Mouse (Mus musculus) C2C12 (cell line): ENCODE results near the gene Tbce. TPM values are rescaled to one million over a fixed set of nuclear protein-coding genes. Genes with fewer than 3 reads are reported as not detected.
"Not testable (repeated sequence)": the region's sequence is repeated elsewhere in the genome, so short reads cannot be mapped to it uniquely, and the experiment has no call there.

ENCODE experiments used
- H3K27me3 ChIP-seq: one replicate; pipeline ENCODE4 v1.6.1; 2011; ENCODE audit not compliant: control insufficient read depth, insufficient read depth, insufficient read length
- H3K36me3 ChIP-seq: one replicate; pipeline ENCODE4 v1.6.1; 2011; ENCODE audit not compliant: control insufficient read depth, insufficient read depth
- H3K4me3 ChIP-seq: one replicate; pipeline ENCODE4 v1.5.1; 2011; ENCODE audit warnings: mild to moderate bottlenecking, control low read depth; ENCODE audit not compliant: poor library complexity, insufficient read depth, severe bottlenecking
- H3K79me2 ChIP-seq: one replicate; pipeline ENCODE4 v1.6.1; 2011; ENCODE audit not compliant: control insufficient read depth, insufficient read depth
- H3K79me3 ChIP-seq: one replicate; pipeline ENCODE4 v1.6.1; 2011; ENCODE audit warnings: low read depth, control low read depth
- H3ac ChIP-seq: one replicate; pipeline ENCODE3; 2011; ENCODE audit warnings: low read depth; ENCODE audit not compliant: control insufficient read depth, insufficient read length
- CEBPB ChIP-seq: IDR thresholded peaks from one replicate; pipeline ENCODE4 v1.6.1; 2011; ENCODE audit warnings: low read depth, mild to moderate bottlenecking, control low read depth, moderate library complexity
- CTCF ChIP-seq: IDR thresholded peaks from one replicate; pipeline ENCODE4 v1.5.1; 2011; ENCODE audit not compliant: control insufficient read depth, insufficient read depth, insufficient read length
- FOSL1 ChIP-seq: IDR thresholded peaks from one replicate; pipeline ENCODE4 v1.8.0; 2011; ENCODE audit warnings: mild to moderate bottlenecking, low read length; ENCODE audit not compliant: poor library complexity, insufficient read depth, severe bottlenecking
- MAX ChIP-seq: IDR thresholded peaks from one replicate; pipeline ENCODE4 v1.6.1; 2011; ENCODE audit warnings: mild to moderate bottlenecking, control low read depth
- MYOD1 ChIP-seq: IDR thresholded peaks from one replicate; pipeline ENCODE4 v1.6.1; 2011; ENCODE audit warnings: low read depth; ENCODE audit not compliant: control insufficient read depth, insufficient read length
- MYOG ChIP-seq: IDR thresholded peaks from one replicate; pipeline ENCODE4 v1.6.1; 2011; ENCODE audit not compliant: control insufficient read depth, insufficient read length; ENCODE audit errors: extremely low read depth
- USF1 ChIP-seq: IDR thresholded peaks from one replicate; pipeline ENCODE4 v1.6.1; 2011; ENCODE audit warnings: low read depth, mild to moderate bottlenecking, control low read depth, moderate library complexity
- polyA plus RNA-seq: library from polyadenylated mRNA; unstranded; fragments of >200 nt; fragmentation: generic; extraction: Trizol; gene quantifications from one replicate; pipeline ENCODE4 v1.2.1, GENCODE M21; 2012; ENCODE audit warnings: missing spikeins

The Tbce gene
- polyA plus RNA-seq, 1 experiment = 17.2 TPM

DNA sequence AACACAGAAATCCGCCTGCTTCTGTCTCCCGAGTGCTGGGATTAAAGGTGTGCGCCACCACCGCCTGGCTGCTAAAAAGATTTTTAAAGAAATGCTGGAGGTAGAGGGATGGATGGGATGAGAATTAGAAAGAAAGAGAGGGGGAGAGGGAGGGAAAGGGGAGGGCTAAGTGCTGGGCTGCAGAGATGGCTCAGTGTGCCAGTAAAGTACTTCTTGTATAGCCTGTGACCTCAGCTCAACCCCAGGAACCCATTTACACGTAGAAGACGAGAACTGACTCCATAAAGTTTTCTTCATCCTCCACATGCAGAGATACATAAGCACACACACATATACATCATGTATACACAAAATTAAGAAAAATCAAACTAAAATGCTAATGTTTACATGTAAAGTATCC is 13.9 kb downstream of the Tbce start:
- H3K79me3 ChIP-seq = peaks cover 10% of the 10 kb centered on the region
- no peak overlapping the region for H3K4me3 ChIP-seq
- H3ac ChIP-seq = no peak overlapping the region
- H3K79me2 ChIP-seq = peaks cover 15% of the 10 kb centered on the region
- H3K27me3 ChIP-seq = no peaks in the 10 kb centered on the region
- H3K36me3 ChIP-seq = peaks cover 42% of the 10 kb centered on the region
- TF ChIP-seq MAX (no peak), MYOD1 (no peak), USF1 (no peak), CTCF (no peak), CEBPB (no peak), MYOG (no peak), FOSL1 (no peak)

DNA sequence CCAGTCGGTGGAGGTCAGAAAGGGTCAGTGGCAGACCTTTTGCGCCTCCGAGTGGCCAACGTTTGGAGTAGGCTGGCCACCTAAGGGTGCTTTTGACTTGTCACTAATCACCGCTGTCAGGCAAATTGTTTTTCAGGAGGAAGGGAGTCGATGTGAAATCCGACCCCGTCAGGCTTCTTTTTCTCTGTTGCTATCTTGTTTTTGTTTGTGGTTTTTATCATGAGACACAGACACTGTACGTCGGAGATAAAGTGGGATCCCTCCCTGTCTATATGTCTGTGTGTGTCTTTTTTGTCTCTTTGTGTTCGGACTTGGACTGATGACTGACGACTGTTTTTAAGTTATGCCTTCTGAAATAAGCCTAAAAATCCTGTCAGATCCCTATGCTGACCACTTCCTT is 18.0 kb downstream of the Tbce start:
- H3K4me3 ChIP-seq, H3K79me3 ChIP-seq, H3ac ChIP-seq, H3K27me3 ChIP-seq, H3K79me2 ChIP-seq: not testable (repeated sequence)
- peaks cover 29% of the 10 kb centered on the region for H3K36me3 ChIP-seq

DNA sequence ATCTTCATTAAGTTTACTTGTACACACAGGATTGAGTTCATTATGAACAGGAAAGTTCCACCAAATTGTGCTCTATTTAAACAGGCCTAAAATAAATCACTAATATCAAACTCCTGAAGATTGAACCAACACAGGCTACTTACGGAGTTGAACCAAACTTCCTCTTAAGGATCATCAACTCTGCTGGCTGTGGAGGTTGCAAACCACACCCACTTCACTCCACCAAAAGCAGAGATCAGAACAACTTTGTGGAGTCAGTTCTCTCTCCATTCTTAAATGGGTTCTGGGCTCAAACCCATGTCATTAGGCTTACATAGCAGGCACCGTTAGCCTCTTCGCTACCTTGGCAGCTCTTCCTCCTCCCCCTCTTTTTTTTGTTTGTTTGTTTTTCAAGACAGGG is 20.6 kb downstream of the Tbce start:
- H3ac ChIP-seq = no peak overlapping the region
- TF ChIP-seq USF1 (no peak), MYOG (no peak), CEBPB (no peak), CTCF (no peak), FOSL1 (no peak), MAX (no peak), MYOD1 (no peak)
- no peaks in the 10 kb centered on the region for H3K79me2 ChIP-seq
- no peaks in the 10 kb centered on the region for H3K79me3 ChIP-seq
- H3K36me3 ChIP-seq = peaks cover 36% of the 10 kb centered on the region
- no peaks in the 10 kb centered on the region for H3K27me3 ChIP-seq
- H3K4me3 ChIP-seq = no peak overlapping the region

DNA sequence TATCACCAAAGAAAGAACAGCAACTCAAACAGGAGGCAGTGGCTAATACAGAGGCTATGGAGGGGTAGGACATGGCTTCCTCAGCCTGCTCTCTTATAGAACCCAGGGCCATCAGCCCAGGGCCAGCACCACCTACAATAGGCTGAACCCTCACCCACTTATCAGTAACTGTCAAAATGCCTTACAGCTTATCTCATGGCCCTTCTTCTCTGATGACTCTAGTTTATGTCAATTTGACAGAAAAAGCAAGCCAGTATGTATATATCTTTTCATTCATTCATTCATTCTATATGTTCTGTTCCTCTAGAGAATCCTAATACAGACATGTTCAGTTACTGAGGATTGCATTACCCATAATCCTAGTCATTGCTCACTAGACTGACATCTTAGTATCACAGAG is 21.2 kb downstream of the Tbce start:
- no peak for TF ChIP-seq CEBPB
- TF ChIP-seq MYOD1 = no peak
- TF ChIP-seq MYOG = no peak
- TF ChIP-seq CTCF = no peak
- no peak for TF ChIP-seq MAX
- no peak for TF ChIP-seq USF1
- no peak for TF ChIP-seq FOSL1
- Histone ChIP-seq H3K4me3 (no peak overlapping the region), H3K79me3 (no peaks in the 10 kb centered on the region), H3K36me3 (peaks cover 36% of the 10 kb centered on the region), H3K27me3 (no peaks in the 10 kb centered on the region), H3ac (no peak overlapping the region), H3K79me2 (no peaks in the 10 kb centered on the region)

DNA sequence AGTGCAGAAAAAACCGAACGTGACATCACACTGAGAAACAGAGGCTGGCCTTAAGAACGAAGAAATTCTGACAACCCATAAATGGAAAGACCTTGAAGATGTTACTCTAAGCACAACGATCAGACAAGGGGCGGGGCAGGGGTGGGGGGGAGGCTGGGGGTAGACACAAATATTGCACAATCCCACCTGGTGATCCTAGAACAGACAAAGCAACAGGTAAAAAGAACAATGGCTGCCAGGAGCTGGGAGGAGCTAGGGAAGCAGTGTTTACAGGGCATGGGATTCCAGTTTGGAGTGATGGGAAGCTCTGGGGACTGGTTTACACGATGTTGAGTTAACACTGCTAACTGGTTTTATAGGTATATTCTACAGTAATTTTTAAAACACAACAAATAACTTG is 23.8 kb downstream of the Tbce start:
- H3ac ChIP-seq = no peak overlapping the region
- H3K4me3 ChIP-seq = no peak overlapping the region
- peaks cover 42% of the 10 kb centered on the region for H3K36me3 ChIP-seq
- no peaks in the 10 kb centered on the region for H3K79me2 ChIP-seq
- no peak for TF ChIP-seq MYOD1
- no peak for TF ChIP-seq FOSL1
- TF ChIP-seq USF1 = no peak
- no peak for TF ChIP-seq MYOG
- TF ChIP-seq CEBPB = no peak
- no peak for TF ChIP-seq MAX
- no peak for TF ChIP-seq CTCF
- H3K79me3 ChIP-seq = no peaks in the 10 kb centered on the region
- no peaks in the 10 kb centered on the region for H3K27me3 ChIP-seq

DNA sequence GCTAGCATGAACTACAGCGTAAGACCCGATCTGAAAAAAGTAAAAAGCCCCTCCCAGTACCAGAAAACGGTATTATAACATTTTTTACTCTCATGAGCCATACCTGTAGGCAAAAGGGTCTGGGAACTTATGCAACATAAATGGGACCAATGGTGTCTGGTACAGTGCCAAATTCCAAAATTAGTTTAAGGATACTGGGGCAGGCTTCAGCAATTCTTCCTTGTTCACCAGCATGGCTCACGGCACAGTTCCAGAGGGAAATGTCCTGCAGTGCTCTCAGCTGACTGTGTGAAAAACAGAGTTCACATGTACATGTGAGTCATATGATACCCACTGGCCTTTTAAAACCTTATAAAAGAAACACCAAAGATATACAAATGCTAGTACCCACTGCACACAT is 24.9 kb downstream of the Tbce start:
- Histone ChIP-seq H3K79me2 (no peaks in the 10 kb centered on the region), H3ac (no peak overlapping the region), H3K36me3 (peaks cover 51% of the 10 kb centered on the region), H3K79me3 (no peaks in the 10 kb centered on the region), H3K4me3 (no peak overlapping the region), H3K27me3 (no peaks in the 10 kb centered on the region)
- no peak for TF ChIP-seq FOSL1
- TF ChIP-seq USF1 = no peak
- no peak for TF ChIP-seq CEBPB
- no peak for TF ChIP-seq MYOG
- no peak for TF ChIP-seq MYOD1
- no peak for TF ChIP-seq CTCF
- no peak for TF ChIP-seq MAX
